Mouse (Mus musculus) embryo, embryonic 10 days (tissue): ENCODE results near the gene Selenbp1.
"Not testable (repeated sequence)": the region's sequence is repeated elsewhere in the genome, so short reads cannot be mapped to it uniquely, and the experiment has no call there.

Source experiments
- DNase-seq: peaks from one replicate; pipeline ENCODE4 v3.0.0-alpha.2; 2015; ENCODE audit warnings: low spot score

The Selenbp1 gene

GRCm38 (mm10) chr3:94932809-94933564 is at the start of gene Selenbp1:
Gene Selenbp1 (plus strand): TSS chr3:94933056.
- DNase-seq = peak; percentile 51

- peak; percentile 96 for DNase-seq
Observed at GRCm38 (mm10) chr3:94886316-94887224, 46.3 kb upstream of the Selenbp1 start, which contains the start of gene Psmb4. Gene Psmb4 (minus strand): TSS chr3:94886961.

- DNase-seq = peak; percentile 55
Observed at GRCm38 (mm10) chr3:94888595-94888994, 44.3 kb upstream of the Selenbp1 start.

DNA sequence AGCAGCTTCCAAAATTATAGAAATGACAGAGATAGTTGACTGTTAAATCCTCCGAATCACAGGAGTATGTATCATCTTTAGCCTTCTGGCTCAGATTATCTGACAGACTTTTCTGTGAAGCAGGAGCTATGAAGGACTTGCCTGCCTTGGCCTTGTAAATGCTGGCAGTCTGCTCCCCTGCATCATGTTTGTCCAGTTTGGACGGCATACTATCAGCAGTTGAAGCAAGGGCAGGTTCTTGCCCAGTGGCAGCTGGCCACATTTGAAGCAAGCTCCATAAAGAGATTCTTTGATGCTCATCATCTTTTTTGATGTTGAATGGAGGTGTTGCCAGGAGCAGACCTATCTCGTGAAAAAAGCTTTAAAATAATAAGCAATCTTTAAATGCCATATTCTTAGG is 38.8 kb upstream of the Selenbp1 start:
- no peak for DNase-seq

DNA sequence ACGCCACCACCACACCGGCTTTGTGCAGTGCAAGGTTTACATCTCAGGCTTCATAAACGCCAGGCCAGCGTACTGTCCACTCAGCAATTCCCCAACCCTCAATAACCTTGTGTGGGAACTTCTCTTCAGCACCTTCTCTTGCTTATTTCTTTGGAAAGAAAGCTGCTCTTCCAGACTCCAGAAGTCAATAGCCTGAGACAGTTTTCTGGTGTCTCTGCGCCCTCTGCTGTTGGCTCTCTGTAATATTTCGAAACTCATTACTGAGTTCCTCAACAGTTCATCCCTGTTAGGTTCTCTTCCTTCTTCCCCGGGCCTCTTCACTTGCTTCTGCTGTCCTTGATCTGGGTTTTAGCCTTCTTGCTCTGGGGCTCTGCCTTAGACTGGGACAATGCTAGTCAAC is 30.1 kb upstream of the Selenbp1 start:
- DNase-seq = peak; percentile 73

DNA sequence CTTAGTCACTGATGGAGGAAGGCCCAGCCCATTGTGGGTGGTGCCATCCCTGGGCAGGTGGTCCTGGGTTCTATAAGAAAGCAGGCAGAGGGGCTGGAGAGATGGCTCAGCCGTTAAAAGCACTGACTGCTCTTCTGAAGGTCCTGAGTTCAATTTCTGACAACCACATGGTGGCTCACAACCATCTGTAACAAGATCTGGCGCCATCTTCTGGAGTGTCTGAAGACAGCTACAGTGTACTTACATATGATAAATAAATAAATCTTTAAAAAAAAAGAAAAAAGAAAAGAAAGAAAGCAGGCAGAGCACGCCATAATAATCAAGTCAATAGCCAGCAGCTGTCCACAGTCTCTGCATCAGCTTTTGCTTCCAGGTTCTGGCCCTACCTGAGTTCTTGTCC is 28.1 kb upstream of the Selenbp1 start:
- DNase-seq = not testable (repeated sequence)

DNA sequence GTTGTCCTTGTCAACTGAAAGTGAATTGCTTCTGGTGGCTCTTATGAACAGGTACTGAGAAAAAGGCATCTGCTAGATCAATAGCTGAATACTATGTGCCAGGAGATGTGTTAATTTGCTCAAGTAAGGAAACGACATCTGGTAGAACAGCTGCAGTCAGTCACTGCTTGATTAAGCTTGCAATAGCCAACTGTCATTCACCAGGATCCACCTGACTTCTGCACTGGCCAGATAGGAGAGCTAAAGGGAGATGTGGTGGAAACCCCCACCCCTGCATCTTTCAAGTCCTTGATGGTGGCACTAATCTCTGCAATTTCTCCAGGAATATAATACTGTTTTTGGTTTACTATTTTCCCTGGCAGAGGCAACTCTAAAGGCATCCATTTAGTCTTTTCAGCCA is 26.4 kb upstream of the Selenbp1 start:
- no peak for DNase-seq

GRCm38 (mm10) chr3:94911050-94911693 is 21.7 kb upstream of the Selenbp1 start:
- DNase-seq = no peak

GRCm38 (mm10) chr3:94913801-94914200 is 19.1 kb upstream of the Selenbp1 start:
- no peak for DNase-seq

- no peak for DNase-seq
Observed at GRCm38 (mm10) chr3:94915903-94916741, 16.7 kb upstream of the Selenbp1 start.

GRCm38 (mm10) chr3:94917816-94918361 is 15.0 kb upstream of the Selenbp1 start:
- peak; percentile 36 for DNase-seq

DNA sequence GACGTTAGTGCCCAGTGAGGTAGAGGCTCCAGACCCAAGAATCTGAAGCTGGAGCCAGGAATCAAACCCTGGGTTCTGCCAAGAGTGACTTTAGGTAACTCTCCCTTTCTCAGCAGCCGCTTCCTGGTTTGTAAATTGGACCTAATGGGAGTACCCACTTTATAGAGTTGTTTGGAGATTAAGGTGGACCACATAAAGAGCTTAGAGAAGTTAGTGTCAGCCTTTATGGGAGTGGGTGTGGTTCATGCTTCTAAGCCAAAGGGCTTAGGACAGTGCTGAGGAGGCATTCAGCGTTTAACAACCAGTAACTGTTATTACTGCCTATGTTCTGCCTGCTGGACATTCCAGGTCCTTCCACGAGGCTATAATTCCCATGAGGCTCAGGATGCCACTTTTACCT is 14.0 kb upstream of the Selenbp1 start:
- DNase-seq = no peak

DNA sequence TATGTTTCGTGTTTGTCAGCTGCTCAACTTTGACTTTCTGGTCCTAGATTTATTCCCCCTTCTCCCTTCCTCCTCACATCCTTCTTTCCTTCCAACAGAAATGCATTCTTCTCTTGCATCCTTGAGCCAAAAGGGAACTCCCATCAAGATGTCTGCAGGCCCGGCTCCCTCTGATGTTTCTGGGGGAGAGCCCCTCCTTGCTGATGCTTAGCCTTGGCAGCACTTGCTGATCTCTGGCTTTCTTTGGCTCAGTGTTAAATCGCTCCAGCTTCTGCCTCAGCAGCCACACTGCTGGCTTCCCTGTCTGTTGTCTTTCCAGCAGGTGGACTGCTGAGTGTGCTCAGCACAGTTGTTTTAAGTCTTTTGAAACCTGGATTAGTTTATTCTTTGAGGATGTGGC is 11.8 kb upstream of the Selenbp1 start:
- DNase-seq = no peak

GRCm38 (mm10) chr3:94922333-94922732 is 10.5 kb upstream of the Selenbp1 start:
- no peak for DNase-seq

- DNase-seq = no peak
Observed at GRCm38 (mm10) chr3:94924688-94925087, 8.2 kb upstream of the Selenbp1 start.

- DNase-seq = not testable (repeated sequence)
Observed at GRCm38 (mm10) chr3:94926301-94926736, 6.5 kb upstream of the Selenbp1 start.

DNA sequence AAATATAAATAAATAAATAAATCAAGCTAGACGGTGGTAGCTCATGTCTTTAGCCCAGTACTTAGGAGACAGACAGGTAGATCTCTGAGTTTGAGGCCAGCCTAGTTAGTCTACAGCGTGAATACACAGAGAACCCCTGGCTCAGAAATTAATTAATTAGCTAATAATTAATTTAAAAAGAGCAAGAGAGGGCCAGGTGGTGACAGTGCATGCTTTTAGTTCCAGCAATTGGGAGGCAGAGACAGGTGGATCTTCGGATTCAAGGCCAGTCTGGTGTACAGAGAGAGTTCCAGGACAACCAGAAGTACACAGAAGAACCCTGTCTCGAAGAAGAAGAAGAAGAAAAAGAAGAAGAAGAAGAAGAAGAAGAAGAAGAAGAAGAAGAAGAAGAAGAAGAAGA is 3.9 kb upstream of the Selenbp1 start:
- not testable (repeated sequence) for DNase-seq

GRCm38 (mm10) chr3:94930386-94931266 is 2.2 kb upstream of the Selenbp1 start:
- DNase-seq = peak; percentile 25

DNA sequence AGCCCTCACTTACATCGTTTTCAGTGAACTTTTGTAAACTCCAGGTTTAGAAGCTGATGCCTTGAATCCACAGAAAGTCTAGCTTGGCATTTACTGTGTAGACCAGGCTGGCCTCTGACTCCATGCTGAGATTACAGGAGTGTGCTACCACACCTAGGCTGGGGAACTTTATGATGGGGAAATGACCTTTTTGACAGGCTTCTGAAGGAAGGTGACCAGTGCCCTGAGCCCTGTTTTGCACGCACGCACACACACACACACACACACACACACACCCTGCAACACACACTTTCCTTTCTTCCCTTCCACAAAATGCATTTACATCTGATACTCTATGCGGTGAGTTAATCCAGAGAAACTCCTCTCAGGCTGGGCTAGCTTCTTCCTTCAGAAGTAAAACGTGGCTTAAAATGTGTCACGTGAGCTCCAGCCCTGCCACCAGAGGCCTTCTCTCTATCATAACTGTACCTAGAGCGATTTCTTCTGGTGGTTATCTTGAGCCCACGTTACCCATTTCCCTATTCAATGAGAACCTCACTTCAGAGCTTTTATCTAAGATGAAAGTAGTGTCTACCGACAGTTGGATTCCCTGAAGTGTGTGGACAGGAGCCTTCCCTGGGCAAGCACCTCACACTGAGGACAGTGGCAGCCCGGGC is 1.3 kb upstream of the Selenbp1 start:
- DNase-seq = not testable (repeated sequence)

DNA sequence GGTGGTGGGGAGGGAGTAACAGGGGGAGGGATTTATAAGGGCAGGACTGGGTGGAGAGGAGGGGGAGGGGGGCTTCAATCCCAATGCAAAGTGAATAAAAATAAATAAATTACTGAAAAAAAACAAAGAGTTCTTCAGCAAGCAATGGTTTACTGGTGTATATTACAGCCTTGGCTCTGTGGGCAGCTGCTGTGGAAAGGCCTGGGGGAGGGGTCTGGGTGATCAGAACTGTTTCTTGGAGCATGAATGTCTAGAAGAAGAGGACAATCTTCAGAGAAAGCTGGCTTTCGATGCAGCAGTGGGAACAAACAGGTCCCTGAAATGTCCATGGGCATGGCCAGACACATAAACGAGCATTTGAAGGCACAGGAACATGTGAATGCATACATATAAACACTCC is 577 bp upstream of the Selenbp1 start:
- not testable (repeated sequence) for DNase-seq
